Mouse (Mus musculus) CH12F3 (cell line): ENCODE data around the gene Cilp2.

Experiments used
- in situ Hi-C: fragments of 300-500 bp; cut with MboI; formaldehyde crosslinking; loops from 2 replicates; pipeline ENCODE4 v1.14.3; 2020; ENCODE audit warnings: low sequenced_read_pairs

The Cilp2 gene

DNA sequence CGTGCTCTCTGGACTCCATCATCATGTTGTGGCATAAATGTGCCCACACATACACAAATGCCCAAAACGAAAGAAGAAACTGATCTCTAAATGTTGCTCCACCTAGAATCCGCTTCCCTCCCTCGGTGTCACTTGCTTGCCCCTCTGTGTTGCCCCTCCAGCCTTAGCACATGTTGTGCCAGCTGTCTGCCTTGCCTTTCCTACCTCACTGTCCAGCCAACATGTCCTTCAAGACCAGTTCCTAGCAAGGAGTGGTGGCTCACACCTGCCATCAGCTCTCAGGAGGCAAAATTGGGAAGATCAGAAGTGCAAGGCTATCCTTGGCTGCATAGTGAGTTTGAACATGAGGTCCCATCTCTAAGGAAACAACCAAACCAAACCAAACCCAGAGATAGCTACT, 10.1 kb downstream of the Cilp2 start:
- in situ Hi-C loops = no loop called here

DNA sequence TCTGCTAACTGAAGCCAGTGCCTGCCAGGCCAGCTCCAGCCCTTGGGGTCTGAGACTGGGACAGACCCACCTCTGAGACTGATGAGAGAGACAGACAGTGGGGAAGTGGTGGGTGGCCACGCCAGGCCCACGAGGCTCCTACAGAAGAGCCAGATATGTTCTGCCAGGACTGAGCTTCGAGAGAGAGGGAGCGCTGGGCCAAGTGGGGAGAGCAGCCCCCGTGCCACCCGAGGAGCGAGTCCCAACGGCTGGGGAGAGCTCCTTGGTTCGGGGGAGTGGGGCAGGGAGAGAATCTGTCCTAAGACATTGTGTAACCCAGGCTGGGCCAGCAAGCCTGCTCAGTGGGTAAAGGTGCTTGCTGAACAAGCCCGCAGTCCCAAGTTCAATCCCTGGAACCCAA, 10.5 kb downstream of the Cilp2 start:
- in situ Hi-C loops = no loop called here

DNA sequence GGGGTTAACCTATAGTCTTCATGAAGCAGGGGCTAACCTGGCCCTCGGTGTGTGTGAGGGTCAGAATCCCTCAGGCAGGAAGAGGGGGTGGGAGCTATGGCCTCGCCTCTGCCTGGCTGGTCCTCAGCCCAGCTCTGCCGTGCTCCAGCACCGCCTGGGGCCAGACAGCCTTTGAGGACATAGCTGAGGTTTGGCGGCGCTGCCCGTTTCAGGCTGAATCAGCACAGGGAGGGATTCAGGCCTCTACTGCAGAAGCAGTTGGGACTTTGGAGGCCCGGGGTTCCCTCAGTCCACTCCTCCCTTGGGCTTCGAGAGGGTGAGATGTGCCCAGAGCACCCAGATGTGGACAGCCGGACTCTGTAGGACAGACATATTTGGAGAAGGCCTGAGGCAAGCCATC, 11.4 kb downstream of the Cilp2 start:
- in situ Hi-C loops = no loop called here

DNA sequence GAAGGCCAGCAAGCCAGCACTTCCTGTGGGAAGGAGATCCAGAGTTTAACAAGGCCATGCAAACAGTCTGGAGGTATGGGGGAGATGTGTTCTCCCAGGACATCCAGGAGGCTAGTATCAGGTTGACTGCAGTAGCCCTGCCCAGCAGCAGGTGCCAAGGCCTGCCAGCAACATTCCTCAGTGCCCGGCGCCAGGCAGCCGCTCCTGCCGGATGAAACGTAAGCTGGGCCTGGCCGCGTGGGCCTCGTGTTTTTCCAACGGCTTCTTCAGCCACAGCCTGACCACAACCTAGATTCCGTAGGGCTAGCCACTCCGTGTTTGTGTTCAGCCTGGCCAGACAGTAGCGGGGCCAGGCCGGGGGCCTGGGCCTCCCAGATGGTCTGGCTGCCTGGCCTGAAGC, 12.8 kb downstream of the Cilp2 start:
- in situ Hi-C loops = no loop called here

DNA sequence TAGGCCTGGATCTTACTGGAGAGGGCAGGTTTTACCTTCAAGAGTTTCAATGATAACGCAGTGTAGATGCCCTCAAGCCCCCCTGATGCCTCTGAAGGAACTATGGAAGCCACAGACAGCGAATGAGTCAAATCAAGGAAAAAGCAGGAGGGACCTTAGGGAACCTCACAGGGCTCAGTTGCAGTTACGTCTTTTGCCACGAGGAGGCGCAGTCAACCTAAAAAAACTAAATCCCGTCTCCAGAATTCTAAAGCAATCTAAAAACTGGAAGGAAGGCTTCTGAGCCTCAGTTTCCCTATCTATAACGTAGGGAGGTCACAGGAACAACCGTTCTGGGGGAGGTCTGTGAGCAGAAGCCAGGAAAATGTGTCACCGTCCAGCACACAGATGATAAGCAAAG, 13.3 kb downstream of the Cilp2 start:
- in situ Hi-C loops = no loop called here

DNA sequence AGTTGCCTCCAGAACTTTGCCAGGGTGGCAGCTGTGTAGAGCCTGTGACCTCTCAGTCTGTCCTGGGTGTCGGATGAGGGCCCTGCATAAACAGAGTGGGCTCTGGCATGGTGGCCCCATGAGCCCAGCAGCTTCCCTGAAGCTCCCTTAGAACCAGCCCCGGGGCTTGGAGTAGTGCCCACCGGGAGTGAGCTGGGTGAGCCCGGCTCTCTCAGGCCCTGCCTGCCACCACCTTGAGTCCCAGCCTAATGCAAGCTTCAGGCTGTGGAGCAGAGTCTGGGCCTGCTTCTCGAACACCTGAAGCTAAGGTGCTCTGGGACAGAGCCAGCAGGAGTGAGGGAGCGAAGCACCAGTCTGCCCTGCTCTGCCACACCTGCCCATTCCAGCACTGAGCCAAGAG, 16.6 kb downstream of the Cilp2 start:
- in situ Hi-C loops = no loop called here

DNA sequence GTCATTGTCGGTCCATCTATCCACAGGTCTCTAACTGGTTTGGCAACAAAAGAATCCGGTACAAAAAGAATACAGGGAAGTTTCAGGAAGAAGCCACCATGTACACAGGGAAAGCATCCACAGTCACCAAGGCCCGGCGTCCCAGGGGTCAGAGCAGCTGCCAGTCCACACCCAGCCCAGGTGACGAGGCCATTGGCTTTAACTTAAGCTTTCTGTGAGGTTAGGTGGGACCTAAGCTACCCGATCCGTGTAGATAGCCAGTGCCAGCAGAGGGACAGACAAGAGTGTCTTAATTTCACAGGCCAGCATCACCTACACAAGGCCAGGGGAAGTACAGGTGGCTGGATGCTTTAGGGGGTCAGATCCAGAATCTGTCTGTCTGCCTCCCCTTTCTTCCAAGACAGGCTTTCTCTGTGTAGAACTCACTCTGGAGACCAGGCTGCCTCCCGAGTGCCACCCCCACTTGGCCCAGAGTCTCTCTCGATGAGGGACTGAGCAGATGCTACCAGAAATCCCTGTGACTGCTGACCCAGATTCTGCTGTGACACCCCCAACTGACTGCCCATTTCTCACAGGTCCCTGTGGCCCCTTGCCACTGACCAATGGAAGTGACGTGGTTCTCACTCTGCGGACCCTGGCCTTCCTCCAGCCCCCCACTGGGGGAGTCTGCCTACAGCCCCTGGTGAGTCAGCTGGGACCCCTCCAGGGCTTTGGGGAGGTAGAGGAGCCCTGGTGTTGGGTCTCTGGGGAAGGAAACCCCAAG, 17.3 kb downstream of the Cilp2 start:
- in situ Hi-C loops = no loop called here

DNA sequence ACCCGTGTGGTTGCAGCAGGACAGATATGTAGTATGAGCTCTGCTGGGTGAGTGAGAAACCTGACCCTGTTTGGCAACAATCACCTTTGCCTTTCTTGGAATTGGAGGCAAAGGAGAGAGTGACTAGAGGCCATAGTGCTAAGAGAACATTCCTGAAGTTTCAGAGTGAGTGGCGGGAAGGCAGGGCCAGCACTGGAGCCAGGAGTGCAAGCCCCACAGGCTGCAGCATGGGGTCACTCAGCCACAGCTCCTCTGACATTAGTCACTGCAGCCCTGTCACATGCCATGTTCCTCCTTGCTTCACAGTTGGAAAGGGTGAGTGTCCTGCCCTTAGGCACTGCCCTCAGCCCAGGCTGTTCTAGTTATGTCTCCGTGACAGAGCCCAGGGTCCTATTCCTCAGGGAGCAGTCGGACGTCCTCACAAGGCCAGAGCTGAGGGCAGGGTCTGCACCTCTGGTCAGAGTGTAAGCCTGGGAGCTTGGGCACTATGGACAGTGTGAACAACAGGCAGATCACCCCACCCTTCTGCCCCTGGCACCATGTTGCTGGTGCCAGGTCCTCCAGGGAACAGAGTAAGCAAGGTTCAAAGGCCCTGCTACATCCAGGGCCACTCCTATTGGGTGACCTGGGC, 19.7 kb downstream of the Cilp2 start:
- in situ Hi-C loops = no loop called here

DNA sequence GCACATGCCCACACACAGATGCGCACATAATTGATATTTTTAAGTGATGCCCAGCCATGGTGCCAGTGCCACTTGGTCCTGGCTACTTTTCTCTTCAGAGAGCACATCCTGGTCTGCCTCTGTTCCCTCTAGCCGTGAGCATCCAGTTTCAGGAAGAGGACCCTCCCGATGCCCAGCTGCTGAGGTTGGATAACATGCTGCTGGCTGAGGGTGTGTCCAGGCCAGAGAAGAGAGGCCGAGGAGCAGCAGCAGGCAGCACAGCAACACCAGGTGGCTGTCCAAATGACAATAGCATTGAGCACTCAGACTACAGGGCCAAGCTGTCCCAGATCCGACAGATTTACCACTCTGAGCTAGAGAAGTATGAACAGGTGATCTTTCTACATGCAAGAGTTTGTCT, 23.3 kb downstream of the Cilp2 start:
- in situ Hi-C loops = no loop called here

DNA sequence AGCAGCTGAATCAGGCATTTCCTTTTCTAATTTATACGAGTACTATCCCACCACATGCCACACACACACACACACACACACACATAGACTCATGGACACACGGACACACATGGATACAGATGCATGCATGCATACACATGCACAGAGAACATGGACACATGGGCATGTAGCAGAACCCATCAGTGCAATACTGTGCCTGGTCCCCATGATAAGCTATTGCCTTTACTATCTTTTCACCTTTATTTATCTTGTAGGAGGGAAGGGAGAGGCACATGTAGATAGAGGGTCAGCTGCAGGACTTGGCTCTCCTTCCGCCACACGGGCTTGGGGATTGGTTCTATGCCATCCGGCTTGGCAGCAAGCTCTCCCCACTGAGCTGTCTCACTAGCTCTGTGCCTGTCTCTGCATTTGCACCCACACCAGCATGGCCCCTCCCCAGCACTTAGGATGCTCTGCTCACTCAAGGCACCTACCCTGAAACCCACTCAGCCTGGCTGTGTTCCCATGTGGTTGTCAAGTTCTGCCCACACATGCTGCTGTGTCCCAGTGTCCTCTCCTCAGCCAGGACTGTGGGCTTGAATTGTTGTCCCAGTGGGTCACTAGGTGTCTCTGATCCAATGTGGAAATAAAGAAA, 24.0 kb downstream of the Cilp2 start:
- in situ Hi-C loops = no loop called here

DNA sequence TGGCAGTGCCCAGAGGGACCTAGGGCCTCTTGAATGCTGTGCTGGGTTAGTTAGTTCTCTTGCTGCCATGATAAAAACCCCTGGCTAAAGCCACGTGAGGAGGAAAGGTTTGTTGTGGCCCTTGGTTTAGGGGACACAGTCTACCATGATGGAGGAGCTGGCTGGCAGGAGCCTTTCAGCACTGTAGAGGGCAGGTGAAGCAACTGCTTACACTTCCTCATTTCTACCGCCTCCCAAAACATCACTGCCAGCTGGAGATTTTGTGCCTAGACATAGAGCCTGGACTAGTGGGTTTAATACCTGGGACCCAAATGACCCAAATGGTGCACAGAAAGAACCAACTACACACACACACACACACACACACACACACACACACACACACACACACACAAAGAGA, 26.2 kb downstream of the Cilp2 start:
- in situ Hi-C loops = no loop called here

DNA sequence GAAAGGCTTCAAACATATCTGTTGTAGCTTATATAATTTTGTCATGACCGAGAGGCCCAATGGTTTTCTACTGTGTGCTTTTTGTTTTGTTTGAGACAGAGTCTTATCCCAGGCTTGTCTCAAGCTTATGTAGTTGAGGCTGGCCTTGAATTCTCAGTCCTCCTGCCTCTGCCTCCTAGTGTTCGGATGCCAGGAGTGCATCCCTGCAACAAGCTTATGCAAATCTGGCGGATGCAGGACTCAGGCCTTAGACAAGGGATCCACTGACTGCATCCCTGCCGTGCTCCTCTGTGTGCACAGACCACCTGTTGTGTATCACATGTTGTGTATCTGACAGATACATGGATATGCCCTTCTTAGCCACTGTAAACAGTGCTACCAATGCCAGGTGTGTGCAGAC, 26.7 kb downstream of the Cilp2 start:
- in situ Hi-C loops = no loop called here

DNA sequence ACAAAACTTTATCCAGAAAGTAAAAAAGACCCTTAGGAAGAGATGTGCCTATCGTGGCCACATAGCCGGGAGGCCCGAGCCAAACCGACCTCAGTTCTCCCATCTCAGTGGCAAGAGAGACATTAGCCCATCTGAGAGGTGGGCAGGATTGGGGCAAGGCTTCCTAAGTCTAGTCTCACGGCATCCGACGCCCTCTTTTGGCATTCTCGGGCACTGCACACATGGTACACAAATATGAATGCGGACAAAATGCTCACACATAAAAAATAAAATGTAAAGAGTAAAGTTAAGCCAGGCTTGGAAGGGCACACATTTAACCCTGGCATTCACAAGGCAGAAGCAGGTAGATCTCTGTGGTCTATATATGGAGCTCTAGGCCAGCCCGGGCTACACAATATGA, 33.6 kb downstream of the Cilp2 start:
- in situ Hi-C loops = no loop called here

DNA sequence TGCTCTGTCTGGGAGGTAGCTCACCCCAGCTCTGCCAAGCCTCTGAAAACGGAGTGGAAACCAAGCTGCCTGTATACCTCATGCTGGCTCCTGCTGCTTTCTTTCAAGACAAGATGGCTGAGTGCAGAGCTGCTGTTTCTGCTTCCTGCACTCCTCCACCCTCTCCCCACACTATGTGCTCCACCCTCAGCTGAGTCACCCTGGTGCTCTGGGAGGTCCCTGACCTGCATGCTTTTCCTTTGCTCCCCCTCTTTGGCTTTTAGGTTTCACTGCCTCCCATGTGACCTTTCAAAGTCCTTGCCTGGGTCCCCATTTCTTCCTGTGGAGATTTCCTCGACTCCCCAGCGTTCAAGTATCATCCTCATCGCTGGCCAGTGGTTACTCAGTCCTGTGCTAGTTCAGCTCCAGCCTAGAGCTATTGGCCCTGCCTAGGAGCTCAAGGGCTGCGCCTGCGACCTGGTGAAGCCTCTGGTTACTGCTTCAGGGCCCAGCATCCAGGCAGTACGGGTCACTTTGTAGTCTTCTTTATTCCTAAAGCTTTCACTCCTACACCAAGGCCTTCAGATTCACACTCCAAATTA, 36.5 kb downstream of the Cilp2 start:
- in situ Hi-C loops = no loop called here

DNA sequence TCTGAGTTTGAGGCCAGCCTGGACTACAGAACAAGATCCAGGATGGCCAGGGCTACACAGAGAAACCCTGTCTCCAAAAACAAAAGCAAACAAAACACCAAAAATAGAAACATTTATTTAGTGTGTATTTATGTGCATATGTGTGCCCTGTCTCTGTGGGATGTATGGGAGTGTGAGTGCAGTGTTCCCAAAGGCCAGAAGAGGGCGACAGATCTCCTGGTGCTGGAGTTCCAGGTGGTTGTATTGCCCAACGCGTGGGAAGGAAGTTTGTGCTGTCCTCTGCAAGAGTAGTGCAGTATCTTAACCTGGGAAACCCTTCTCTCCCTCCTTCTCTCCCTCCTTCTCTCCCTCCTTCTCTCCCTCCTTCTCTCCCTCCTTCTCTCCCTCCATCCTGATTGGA, 37.6 kb downstream of the Cilp2 start:
- in situ Hi-C loops = no loop called here

DNA sequence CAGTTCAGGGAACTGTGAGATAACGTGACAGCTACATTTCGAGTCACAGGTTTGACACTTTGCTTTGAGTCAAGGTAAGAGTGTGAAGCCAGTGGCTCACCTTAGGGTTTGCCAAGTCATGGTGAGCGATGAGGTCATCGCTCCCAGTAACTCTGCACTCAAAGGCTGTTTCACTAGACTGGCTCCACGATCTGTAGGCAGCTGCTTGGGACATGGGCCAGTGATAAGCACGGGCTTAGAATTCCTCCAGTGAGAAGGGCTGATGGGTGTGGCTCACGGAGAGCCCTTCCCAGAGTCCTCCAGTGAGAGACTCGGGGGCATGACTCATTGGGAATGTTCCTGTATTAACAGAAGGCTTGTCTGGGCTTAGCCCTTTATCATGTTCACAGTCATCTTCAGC, 38.5 kb downstream of the Cilp2 start:
- in situ Hi-C loops = no loop called here

DNA sequence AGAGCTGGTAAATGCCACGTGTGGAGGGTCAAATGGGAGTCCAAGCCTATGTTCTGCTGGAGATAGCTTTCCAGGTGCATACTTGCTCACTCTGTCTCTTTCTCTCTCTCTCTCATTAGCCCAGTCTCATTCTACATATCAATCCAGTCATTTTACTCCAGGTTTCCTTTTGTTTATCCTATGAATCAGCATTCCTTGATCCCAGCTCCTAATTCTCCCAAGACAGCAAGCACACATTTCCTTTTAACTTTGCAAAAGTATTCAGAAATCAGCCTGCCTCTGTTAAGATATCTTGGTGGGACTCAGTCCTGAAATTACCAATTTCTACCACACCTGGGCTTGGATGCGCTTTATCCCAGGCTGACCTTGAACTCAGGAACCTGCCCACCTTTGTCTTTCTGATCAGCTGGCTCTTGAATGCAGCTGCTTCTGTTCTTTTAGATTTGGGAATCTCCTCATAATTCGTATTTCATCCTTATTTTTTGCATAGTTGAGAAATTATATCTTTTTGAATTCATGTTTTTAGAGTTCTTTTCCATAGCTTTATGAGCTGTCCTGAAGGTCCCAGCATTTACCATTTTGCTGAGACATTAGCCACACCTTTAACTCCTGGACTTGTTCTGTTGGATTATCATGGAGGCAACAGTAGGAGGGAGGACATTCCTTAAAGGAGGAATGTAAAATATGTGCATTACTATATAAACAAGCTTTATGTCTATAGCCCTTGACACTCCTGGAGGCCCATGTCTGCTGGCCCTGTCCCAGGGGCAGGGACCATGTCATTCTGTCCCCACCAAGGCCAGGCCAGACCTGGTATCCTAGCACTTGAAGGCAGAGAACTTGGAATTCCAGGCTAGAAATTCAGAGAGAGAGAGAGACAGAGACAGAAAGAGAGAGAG, 40.1 kb downstream of the Cilp2 start:
- in situ Hi-C loops = no loop called here

DNA sequence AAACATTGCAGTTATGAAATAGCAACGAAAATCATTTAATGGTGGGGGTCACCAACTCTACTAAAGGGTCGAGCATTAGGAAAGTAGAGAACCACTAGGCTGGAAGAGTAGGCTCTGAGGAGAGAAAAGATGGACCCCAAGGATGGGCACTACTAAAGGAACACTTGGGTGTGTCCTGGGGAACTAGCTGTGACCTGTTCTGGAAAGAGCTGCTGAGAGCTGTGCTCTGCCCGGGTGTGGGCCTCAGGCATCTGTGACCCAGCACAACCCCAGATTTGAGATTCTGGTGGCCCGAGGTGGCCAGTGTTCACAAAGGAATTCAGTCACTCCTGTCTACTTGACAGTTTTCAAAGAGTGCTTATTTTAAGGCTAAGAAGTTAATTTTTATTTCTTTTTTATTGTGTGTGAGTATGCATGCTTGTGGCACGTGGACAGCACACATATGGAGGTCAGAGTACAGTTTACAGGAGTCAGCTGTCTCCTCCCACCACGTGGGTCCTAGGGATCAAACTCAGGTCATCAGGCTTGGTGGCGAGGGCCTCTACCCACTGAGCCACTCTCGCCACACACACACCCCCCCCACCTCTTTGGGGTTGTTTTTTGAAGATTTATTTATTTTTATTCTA, 50.3 kb downstream of the Cilp2 start:
- in situ Hi-C loops = no loop called here

DNA sequence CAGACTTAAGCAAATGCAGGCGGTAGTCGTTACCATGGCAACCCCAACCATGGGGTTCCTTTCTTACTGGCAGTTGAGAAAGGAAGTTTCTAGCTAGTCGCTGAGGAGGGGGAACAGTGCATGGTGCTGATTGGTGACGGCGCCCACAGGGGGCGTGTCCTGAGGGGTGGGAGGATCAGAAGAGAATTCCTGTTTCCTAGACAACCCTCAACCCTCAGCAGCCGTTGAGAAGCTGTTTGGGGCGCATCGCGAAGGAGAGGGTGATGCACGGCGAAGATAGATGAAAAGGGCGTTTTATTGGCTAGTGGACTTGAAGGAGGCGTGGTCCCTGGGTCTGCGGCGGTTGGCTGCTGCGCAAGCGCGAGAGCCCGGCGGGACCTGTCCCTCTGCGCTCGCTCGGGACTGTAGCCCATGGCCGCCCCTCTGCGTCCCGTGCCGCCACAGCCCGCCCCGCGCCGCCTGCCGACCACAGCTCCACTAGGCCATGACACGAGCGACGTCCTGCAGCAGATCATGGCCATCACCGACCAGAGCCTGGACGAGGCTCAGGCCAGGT, 55.1 kb downstream of the Cilp2 start, which contains the start of gene Pbx4:
Gene Pbx4, plus strand, starts transcription at position 194 of the 556 bp plus-strand sequence.
- in situ Hi-C loops = no loop called here
